Mouse (Mus musculus): ENCODE measurements around the gene Parp2. TPM values are rescaled to one million over a fixed set of nuclear protein-coding genes. Genes with fewer than 3 reads are reported as not detected.
"Not testable (repeated sequence)": the region's sequence is repeated elsewhere in the genome, so short reads cannot be mapped to it uniquely, and the experiment has no call there.

Gene Parp2
- polyA plus RNA-seq, 1 experiment from 2014 or later, result 77.5 TPM

DNA sequence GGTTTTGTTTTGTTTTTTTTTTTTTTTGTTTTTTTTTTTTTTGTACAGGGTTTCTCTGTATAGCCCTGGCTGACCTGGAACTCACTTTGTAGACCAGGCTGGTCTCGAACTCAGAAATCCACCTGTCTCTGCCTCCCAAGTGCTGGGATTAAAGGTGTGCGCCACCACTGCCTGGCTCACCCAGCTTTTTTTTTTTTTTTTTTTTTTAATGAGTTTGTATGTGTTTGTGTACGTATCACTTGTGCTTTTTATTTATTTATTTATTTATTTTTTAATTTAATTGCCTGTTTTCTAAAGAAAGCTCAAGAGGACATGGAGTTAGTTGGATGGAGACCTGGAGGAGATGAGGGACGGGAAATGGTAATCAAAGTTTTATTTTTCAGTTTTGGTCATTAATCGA, 1.2 kb upstream of the Parp2 start:
- not testable (repeated sequence) for H3K9me3 ChIP-seq (ENCODE audit: control insufficient read depth, low read length); H3K4me1 ChIP-seq (replicated peaks; ENCODE audit: control insufficient read depth, insufficient read depth, low read length); ATAC-seq (replicated peaks; ENCODE audit: low FRiP score); H3K36me3 ChIP-seq (ENCODE audit: control insufficient read depth, insufficient read depth, low read length); H3K9ac ChIP-seq (ENCODE audit: low read depth, low read length); DNase-seq (ENCODE audit: low spot score); H3K27me3 ChIP-seq (replicated peaks; ENCODE audit: control insufficient read depth, insufficient read depth, low read length)
- peak overlapping the region; percentile 72 for H3K4me2 ChIP-seq
- H3K27ac ChIP-seq (ENCODE audit: low read depth, low read length), result peak overlapping the region; percentile 82; the same call in 1 of the 2 replicates
- H3K4me3 ChIP-seq (ENCODE audit: low read depth, low read length), result peak overlapping the region; percentile 20; the same call in 1 of the 2 replicates
- WGBS, result 83% methylated on average over 5 of the region's 5 CpGs

DNA sequence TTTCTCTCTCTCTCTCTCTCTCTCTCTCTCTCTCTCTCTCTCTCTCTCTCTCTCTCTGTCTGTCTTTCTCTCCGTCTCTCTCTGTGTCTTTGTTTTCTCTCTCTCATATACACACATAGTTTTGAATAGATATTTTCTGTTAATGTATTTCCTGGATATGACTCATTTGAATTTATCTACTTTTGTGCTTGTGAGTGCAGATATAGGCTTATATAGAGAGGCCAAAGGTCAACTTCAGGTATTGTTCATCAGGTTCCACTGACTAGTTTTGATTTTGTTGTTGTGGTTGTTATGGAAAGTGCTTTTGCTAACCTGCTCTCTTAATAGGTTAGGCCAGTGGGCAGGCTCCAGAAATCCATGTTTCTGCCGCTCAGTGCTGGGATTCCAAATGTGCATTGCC, 5.4 kb downstream of the Parp2 start:
- no peak for DNase-seq (ENCODE audit: low spot score)
- H3K9ac ChIP-seq (ENCODE audit: low read depth, low read length), result no peak overlapping the region
- H3K4me1 ChIP-seq (replicated peaks; ENCODE audit: control insufficient read depth, insufficient read depth, low read length), result no peaks in the 10 kb centered on the region
- no peaks in the 10 kb centered on the region for H3K9me3 ChIP-seq (ENCODE audit: control insufficient read depth, low read length)
- peaks cover 23% of the 10 kb centered on the region for H3K36me3 ChIP-seq (ENCODE audit: control insufficient read depth, insufficient read depth, low read length)
- 92% methylated on average over 2 of the region's 2 CpGs for WGBS
- ATAC-seq (replicated peaks; ENCODE audit: low FRiP score), result no peak
- no peak overlapping the region for H3K4me3 ChIP-seq (ENCODE audit: low read depth, low read length)
- no peak overlapping the region for H3K27ac ChIP-seq (ENCODE audit: low read depth, low read length)
- no peak overlapping the region for H3K4me2 ChIP-seq
- no peaks in the 10 kb centered on the region for H3K27me3 ChIP-seq (replicated peaks; ENCODE audit: control insufficient read depth, insufficient read depth, low read length)

DNA sequence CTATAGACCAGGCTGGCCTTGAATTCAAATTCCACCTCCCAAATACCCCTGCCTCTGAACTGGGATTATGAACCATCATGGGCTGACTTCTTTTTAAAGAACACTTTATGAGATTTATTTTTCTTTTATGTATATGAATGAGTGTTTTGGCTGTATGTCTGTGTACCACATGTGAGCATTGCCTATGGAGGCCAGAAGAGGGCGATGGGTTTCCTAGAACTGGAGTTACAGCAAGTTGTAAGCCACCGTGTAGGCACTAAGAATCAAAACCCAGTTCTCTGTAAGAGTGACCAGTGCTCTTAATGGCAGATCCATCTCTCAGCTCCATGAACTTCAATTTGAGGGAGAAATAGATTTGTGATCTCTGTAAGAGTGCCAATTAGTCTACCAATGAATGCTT, 15.6 kb downstream of the Parp2 start:
- no peaks in the 10 kb centered on the region for H3K9me3 ChIP-seq (ENCODE audit: control insufficient read depth, low read length)
- H3K4me2 ChIP-seq, result no peak overlapping the region
- WGBS, result 67% methylated on average over 2 of the region's 2 CpGs
- DNase-seq (ENCODE audit: low spot score), result no peak
- H3K36me3 ChIP-seq (ENCODE audit: control insufficient read depth, insufficient read depth, low read length), result peaks cover 17% of the 10 kb centered on the region; the same call in 1 of the 2 replicates
- no peaks in the 10 kb centered on the region for H3K27me3 ChIP-seq (replicated peaks; ENCODE audit: control insufficient read depth, insufficient read depth, low read length)
- no peak overlapping the region for H3K9ac ChIP-seq (ENCODE audit: low read depth, low read length)
- H3K4me1 ChIP-seq (replicated peaks; ENCODE audit: control insufficient read depth, insufficient read depth, low read length), result no peaks in the 10 kb centered on the region
- H3K27ac ChIP-seq (ENCODE audit: low read depth, low read length), result no peak overlapping the region
- no peak for ATAC-seq (replicated peaks; ENCODE audit: low FRiP score)
- H3K4me3 ChIP-seq (ENCODE audit: low read depth, low read length), result no peak overlapping the region

DNA sequence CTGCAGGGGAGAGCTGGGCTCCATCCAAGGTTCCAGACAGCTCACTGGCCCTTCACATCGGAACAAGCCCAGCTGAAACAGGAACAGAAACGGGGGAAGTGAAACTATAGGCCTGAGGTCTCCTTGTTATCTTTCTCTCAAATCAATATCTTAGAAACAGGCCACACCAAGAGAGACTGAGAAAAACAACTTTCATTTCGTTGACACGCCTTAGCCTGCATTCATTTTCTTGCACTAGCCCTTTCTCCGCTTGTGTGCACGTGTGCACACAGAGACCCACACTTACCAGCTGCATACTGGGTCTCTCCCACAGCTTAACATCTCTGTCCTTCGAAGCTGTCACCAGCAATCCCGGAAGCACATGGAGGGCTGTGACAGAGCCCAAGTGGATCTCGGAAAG, 16.6 kb downstream of the Parp2 start:
- H3K9me3 ChIP-seq (ENCODE audit: control insufficient read depth, low read length), result no peaks in the 10 kb centered on the region
- peaks cover 14% of the 10 kb centered on the region; the same call in 1 of the 2 replicates for H3K36me3 ChIP-seq (ENCODE audit: control insufficient read depth, insufficient read depth, low read length)
- DNase-seq (ENCODE audit: low spot score) (no peak), ATAC-seq (replicated peaks; ENCODE audit: low FRiP score) (no peak)
- H3K4me3 ChIP-seq (ENCODE audit: low read depth, low read length), result no peak overlapping the region
- H3K4me1 ChIP-seq (replicated peaks; ENCODE audit: control insufficient read depth, insufficient read depth, low read length), result no peaks in the 10 kb centered on the region
- H3K27ac ChIP-seq (ENCODE audit: low read depth, low read length), result no peak overlapping the region
- no peak overlapping the region for H3K4me2 ChIP-seq
- WGBS, result 73% methylated on average over 9 of the region's 9 CpGs
- H3K9ac ChIP-seq (ENCODE audit: low read depth, low read length), result no peak overlapping the region
- no peaks in the 10 kb centered on the region for H3K27me3 ChIP-seq (replicated peaks; ENCODE audit: control insufficient read depth, insufficient read depth, low read length)

DNA sequence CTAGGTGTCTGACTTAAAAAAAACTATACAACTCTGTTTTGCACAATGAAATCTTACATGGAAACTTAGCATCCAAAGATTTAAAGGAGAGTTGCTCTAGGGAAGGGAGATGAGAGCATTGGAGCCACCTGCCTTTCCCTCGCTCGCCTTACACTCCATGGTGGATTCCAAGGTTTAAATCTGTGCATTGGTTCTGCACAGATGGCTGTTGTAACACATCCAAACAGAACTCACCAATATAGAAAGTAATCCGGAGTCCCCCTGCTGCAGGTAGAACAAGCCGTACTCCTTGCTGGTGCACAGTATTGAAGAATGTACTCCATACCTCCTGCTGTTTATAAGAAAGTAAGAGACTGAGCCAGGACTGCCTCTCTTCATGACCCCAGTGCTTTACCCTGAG, 18.9 kb downstream of the Parp2 start:
- no peaks in the 10 kb centered on the region for H3K9me3 ChIP-seq (ENCODE audit: control insufficient read depth, low read length)
- 0 out of 2 replicates have a peak, but pooled peaks cover 4% of the 10 kb centered on the region for H3K36me3 ChIP-seq (ENCODE audit: control insufficient read depth, insufficient read depth, low read length)
- H3K27me3 ChIP-seq (replicated peaks; ENCODE audit: control insufficient read depth, insufficient read depth, low read length), result no peaks in the 10 kb centered on the region
- WGBS, result 92% methylated on average over 4 of the region's 4 CpGs
- no peak for ATAC-seq (replicated peaks; ENCODE audit: low FRiP score)
- no peaks in the 10 kb centered on the region for H3K4me1 ChIP-seq (replicated peaks; ENCODE audit: control insufficient read depth, insufficient read depth, low read length)
- no peak overlapping the region for H3K4me2 ChIP-seq
- H3K9ac ChIP-seq (ENCODE audit: low read depth, low read length), result no peak overlapping the region
- no peak for DNase-seq (ENCODE audit: low spot score)
- no peak overlapping the region for H3K27ac ChIP-seq (ENCODE audit: low read depth, low read length)
- H3K4me3 ChIP-seq (ENCODE audit: low read depth, low read length), result no peak overlapping the region

DNA sequence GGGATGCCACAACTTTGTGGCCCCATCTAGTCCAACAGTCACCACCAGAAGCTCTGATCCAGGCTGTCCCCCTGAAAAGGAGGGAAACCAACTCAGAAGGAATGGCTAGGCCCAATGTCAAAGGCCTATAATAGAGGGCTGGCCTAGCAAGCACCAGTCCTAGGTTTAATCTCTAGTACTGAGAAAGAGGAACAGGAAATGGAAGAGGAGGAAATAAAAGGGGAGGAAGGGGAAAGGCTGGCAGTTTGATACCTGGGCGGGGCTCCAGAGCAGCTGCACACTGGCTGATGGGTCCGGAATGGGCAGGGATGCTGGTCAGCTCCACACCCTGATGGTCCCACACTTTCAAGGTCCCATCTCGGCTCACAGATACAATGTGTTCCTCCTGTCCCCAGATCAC, 22.2 kb downstream of the Parp2 start:
- Histone ChIP-seq H3K9ac (ENCODE audit: low read depth, low read length) (no peak overlapping the region), H3K4me3 (ENCODE audit: low read depth, low read length) (no peak overlapping the region), H3K4me2 (no peak overlapping the region), H3K36me3 (ENCODE audit: control insufficient read depth, insufficient read depth, low read length) (no peaks in the 10 kb centered on the region), H3K27ac (ENCODE audit: low read depth, low read length) (no peak overlapping the region), H3K9me3 (ENCODE audit: control insufficient read depth, low read length) (no peaks in the 10 kb centered on the region), H3K27me3 (replicated peaks; ENCODE audit: control insufficient read depth, insufficient read depth, low read length) (no peaks in the 10 kb centered on the region), H3K4me1 (replicated peaks; ENCODE audit: control insufficient read depth, insufficient read depth, low read length) (no peaks in the 10 kb centered on the region)
- ATAC-seq (replicated peaks; ENCODE audit: low FRiP score), result no peak
- 77% methylated on average over 3 of the region's 3 CpGs for WGBS
- no peak for DNase-seq (ENCODE audit: low spot score)

DNA sequence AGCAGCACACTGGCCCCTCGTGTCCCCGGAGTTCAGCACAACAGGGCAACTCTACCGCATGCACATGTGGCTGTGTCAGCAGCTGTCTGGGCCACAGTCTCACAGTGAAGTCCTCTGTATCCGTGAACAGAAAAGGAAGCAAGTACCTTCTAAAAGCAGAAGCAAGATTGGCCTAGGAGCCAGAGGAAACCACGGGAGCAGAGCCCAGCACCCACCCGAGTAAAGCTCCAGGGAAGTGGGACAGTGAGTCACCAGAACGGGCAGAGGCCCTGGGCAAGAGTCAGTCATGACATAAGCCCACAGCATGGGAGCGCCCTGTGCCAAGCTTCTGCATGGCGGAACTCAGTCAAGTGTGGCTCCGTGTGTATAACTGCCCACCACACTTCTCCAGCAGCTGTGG, 26.3 kb downstream of the Parp2 start:
- Histone ChIP-seq H3K36me3 (ENCODE audit: control insufficient read depth, insufficient read depth, low read length) (no peaks in the 10 kb centered on the region), H3K4me3 (ENCODE audit: low read depth, low read length) (no peak overlapping the region), H3K27me3 (replicated peaks; ENCODE audit: control insufficient read depth, insufficient read depth, low read length) (no peaks in the 10 kb centered on the region), H3K4me2 (no peak overlapping the region), H3K9ac (ENCODE audit: low read depth, low read length) (no peak overlapping the region), H3K9me3 (ENCODE audit: control insufficient read depth, low read length) (no peaks in the 10 kb centered on the region), H3K4me1 (replicated peaks; ENCODE audit: control insufficient read depth, insufficient read depth, low read length) (no peaks in the 10 kb centered on the region), H3K27ac (ENCODE audit: low read depth, low read length) (no peak overlapping the region)
- 62% methylated on average over 10 of the region's 10 CpGs for WGBS
- DNase-seq (ENCODE audit: low spot score), result no peak
- no peak; the same call in 1 of the 2 replicates for ATAC-seq (replicated peaks; ENCODE audit: low FRiP score)

DNA sequence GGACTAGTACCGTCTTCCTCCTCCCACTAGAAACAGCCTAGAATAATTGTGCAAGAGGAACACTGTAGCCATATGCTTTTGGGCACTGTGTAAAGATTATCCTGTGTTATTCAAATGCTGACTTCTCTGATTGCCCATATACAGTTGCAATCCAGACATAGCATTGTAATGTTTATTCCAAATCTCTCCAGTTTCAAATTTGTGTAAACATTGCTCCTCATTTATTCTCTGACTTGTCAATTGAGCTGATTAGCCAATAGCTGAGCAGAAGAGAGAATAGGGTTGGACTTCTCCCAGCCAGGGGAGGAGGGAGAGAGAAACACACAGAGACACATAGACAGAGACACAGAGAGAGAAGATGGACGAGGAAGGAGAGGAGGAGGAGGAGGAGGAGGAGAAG, 26.8 kb downstream of the Parp2 start:
- no peaks in the 10 kb centered on the region for H3K9me3 ChIP-seq (ENCODE audit: control insufficient read depth, low read length)
- H3K4me2 ChIP-seq, result no peak overlapping the region
- no peak overlapping the region for H3K27ac ChIP-seq (ENCODE audit: low read depth, low read length)
- DNase-seq (ENCODE audit: low spot score), result no peak
- no peaks in the 10 kb centered on the region for H3K27me3 ChIP-seq (replicated peaks; ENCODE audit: control insufficient read depth, insufficient read depth, low read length)
- H3K4me1 ChIP-seq (replicated peaks; ENCODE audit: control insufficient read depth, insufficient read depth, low read length), result no peaks in the 10 kb centered on the region
- 50% methylated on average over 2 of the region's 2 CpGs for WGBS
- H3K36me3 ChIP-seq (ENCODE audit: control insufficient read depth, insufficient read depth, low read length), result no peaks in the 10 kb centered on the region
- no peak overlapping the region for H3K4me3 ChIP-seq (ENCODE audit: low read depth, low read length)
- no peak for ATAC-seq (replicated peaks; ENCODE audit: low FRiP score)
- no peak overlapping the region for H3K9ac ChIP-seq (ENCODE audit: low read depth, low read length)

DNA sequence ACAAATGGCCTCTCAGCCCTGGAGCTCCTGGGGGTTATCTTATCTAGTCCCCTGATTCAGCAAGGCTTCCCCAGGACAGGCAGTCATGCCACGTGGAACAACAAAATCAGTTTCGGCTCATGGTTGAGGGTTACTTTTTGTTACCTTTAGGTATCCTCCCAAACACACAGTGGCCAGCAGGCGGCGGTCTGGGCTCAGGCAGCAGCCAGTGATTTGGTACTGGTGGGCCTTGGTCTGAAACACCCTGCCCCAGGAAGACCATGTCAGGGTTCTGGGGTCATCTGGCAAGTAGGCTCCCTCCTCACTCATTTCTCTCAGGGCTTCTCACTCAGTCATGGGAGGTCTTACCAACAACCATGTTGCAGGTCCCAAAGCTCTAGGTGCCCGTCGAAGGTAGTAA, 29.6 kb downstream of the Parp2 start:
- 65% methylated on average over 6 of the region's 6 CpGs for WGBS
- H3K4me1 ChIP-seq (replicated peaks; ENCODE audit: control insufficient read depth, insufficient read depth, low read length), result no peaks in the 10 kb centered on the region
- no peak overlapping the region for H3K9ac ChIP-seq (ENCODE audit: low read depth, low read length)
- no peaks in the 10 kb centered on the region for H3K9me3 ChIP-seq (ENCODE audit: control insufficient read depth, low read length)
- no peak for DNase-seq (ENCODE audit: low spot score)
- no peak overlapping the region for H3K4me2 ChIP-seq
- no peak overlapping the region for H3K4me3 ChIP-seq (ENCODE audit: low read depth, low read length)
- no peaks in the 10 kb centered on the region for H3K27me3 ChIP-seq (replicated peaks; ENCODE audit: control insufficient read depth, insufficient read depth, low read length)
- ATAC-seq (replicated peaks; ENCODE audit: low FRiP score), result no peak
- no peak overlapping the region for H3K27ac ChIP-seq (ENCODE audit: low read depth, low read length)
- H3K36me3 ChIP-seq (ENCODE audit: control insufficient read depth, insufficient read depth, low read length), result no peaks in the 10 kb centered on the region

Data from liver, embryonic 11.5 days (tissue).